Mouse (Mus musculus) embryonic facial prominence, embryonic 10.5 days (tissue): ENCODE results near the gene Serpinb6b. TPM values are rescaled to one million over a fixed set of nuclear protein-coding genes. Genes with fewer than 3 reads are reported as not detected.

ENCODE experiments used
- DNase-seq: peaks from one replicate; pipeline ENCODE4 v3.0.0-alpha.2; 2017; ENCODE audit warnings: low spot score
- H3K27ac ChIP-seq: fragments of 300-500 bp; sonication (generic); replicated peaks from 2 replicates; pipeline ENCODE4 v1.5.1; 2016; ENCODE audit warnings: mild to moderate bottlenecking
- H3K27me3 ChIP-seq: fragments of 300-500 bp; sonication (generic); replicated peaks from 2 replicates; pipeline ENCODE4 v1.6.1; 2016; ENCODE audit warnings: low read depth, mild to moderate bottlenecking; ENCODE audit not compliant: poor library complexity, severe bottlenecking
- H3K36me3 ChIP-seq: fragments of 300-500 bp; sonication (generic); replicated peaks from 2 replicates; pipeline ENCODE4 v1.6.1; 2016; ENCODE audit warnings: mild to moderate bottlenecking, moderate library complexity
- H3K4me1 ChIP-seq: fragments of 300-500 bp; sonication (generic); 2 replicates; pipeline ENCODE4 v1.6.1; 2016
- H3K4me3 ChIP-seq: fragments of 300-500 bp; sonication (generic); 2 replicates; pipeline ENCODE4 v1.5.1; 2016; ENCODE audit warnings: mild to moderate bottlenecking, moderate library complexity
- H3K9me3 ChIP-seq: fragments of 300-500 bp; sonication (generic); 2 replicates; pipeline ENCODE4 v1.6.1; 2016; ENCODE audit warnings: mild to moderate bottlenecking
- WGBS: fragments of 180-500 bp; shearing (Covaris S2); methylation state at CpG from one replicate; pipeline ENCODE4 v1.1.7; 2016; 5-methylcytosine and 5-hydroxymethylcytosine counted together
- polyA plus RNA-seq: library from polyadenylated mRNA; unstranded; fragments of >200 nt; fragmentation: Nextera tagmentation; extraction: Ambion mirVana; gene quantifications from 2 replicates; pipeline ENCODE4 v1.2.1, GENCODE M21; 2016

The Serpinb6b gene
- polyA plus RNA-seq, 1 experiment from 2014 or later = 1.7 TPM

DNA sequence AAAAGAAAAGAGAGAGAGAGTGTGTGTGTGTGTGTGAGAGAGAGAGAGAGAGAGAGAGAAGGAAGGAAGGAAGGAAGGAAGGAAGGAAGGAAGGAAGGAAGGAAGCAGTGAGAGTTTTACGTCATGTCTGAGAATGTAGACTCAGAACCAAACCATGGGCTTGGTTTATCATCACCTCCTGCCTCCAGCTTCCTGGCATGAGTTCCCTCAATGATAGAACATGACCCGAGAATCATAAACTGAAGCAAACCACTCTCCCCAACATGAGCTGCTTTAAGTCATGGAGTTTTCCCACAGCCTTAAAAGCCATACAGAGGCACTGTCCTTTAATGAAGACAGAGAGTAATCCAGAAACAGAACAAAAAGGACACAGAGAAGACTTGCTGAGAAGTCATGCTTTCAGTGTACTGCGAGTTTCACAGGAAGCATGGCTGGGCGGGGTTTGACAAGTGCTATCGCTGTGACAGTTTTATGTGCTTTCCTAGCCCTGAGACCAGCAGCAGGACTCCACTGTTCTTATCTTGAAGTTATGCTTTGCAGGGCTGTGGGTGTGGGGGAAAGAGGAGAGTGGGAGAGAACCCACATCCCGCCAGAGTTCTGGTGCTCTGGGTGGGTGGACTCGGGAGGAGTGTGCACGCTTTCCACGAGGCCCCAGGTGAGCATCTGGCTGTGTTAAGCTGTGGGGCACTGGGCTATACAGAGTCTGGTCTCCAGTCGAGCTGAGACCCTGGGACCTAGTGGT lies 28.3 kb downstream of the Serpinb6b start:
- Histone ChIP-seq H3K27me3 (no peaks in the 10 kb centered on the region), H3K27ac (no peak overlapping the region), H3K36me3 (no peaks in the 10 kb centered on the region), H3K4me1 (no peaks in the 10 kb centered on the region), H3K9me3 (no peaks in the 10 kb centered on the region), H3K4me3 (no peak overlapping the region)
- 84% methylated on average over 10 of the region's 10 CpGs for WGBS
- DNase-seq = no peak

DNA sequence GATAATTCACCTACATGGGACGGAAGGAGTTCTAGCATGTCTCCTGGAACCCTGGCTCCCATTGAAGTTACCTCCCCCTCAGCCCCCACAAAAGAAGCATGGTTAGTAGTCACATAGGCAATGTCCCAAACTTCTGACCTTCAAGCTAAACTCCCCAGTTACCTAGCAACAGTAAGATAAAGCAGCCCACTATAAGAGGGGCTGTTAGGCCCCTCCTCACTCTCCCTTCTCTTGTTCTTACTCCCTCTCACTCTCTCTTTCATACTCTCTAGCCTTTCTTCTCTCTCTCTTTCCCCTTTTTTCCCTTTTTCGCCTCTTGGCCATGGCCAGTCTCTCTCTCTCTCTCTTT lies 28.9 kb downstream of the Serpinb6b start:
- Histone ChIP-seq H3K36me3 (no peaks in the 10 kb centered on the region), H3K27ac (no peak overlapping the region), H3K4me1 (no peaks in the 10 kb centered on the region), H3K9me3 (no peaks in the 10 kb centered on the region), H3K27me3 (no peaks in the 10 kb centered on the region), H3K4me3 (no peak overlapping the region)
- WGBS = 85% methylated on average over 2 of the region's 2 CpGs
- no peak for DNase-seq

DNA sequence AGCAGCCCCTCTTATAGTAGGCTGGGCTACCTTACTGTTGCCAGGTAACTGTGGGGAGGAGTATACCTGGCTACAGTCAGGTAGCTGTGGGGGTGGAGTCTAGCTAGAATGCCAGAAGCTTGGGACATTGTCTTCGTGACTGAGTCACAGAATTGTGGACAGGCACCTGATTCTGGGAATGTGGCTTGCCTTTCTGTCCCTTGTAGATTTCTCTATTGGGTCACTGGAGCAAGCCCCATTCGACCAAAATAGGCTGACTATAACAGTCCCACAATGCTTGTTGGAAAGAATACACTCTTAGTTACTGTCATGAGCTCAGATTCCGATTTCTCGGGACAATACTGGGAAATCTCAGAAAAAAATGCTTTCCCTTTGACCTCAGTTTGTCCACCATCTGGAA lies 30.0 kb downstream of the Serpinb6b start:
- Histone ChIP-seq H3K27ac (no peak overlapping the region), H3K9me3 (no peaks in the 10 kb centered on the region), H3K4me1 (no peaks in the 10 kb centered on the region), H3K4me3 (no peak overlapping the region), H3K27me3 (no peaks in the 10 kb centered on the region), H3K36me3 (no peaks in the 10 kb centered on the region)
- no peak for DNase-seq
- 77% methylated on average over 4 of the region's 4 CpGs for WGBS

- Histone ChIP-seq H3K36me3 (no peaks in the 10 kb centered on the region), H3K9me3 (no peaks in the 10 kb centered on the region), H3K27ac (no peak overlapping the region), H3K4me3 (no peak overlapping the region), H3K27me3 (no peaks in the 10 kb centered on the region), H3K4me1 (peaks cover 18% of the 10 kb centered on the region)
- DNase-seq = no peak
- WGBS = 90% methylated on average over 5 of the region's 5 CpGs
Measured at GRCm38 (mm10) chr13:33001341-33001740, 36.3 kb downstream of the Serpinb6b start.

DNA sequence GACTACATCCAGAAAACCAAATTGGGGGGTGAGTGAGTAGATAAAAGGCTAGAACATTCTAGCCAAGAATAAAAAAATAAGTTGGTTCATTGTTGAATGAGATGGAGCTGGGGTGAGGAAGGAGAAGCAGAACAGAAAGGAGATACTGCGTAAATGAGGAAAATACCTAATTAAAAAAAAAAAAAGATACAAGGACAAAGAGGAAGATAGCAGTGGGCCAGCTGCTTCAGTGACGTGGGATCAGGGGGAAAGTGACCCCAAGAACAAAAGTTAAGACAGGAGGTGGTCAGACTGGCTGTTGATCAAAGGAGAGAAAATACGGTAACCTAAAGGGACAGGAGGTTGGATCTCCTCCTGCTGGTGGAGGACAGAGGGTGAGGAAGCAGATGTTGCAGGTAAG lies 37.9 kb downstream of the Serpinb6b start, which contains the start of gene Serpinb9:
TSS of gene Serpinb9 (plus strand) at position 301 of the 400 bp plus-strand sequence.
- H3K9me3 ChIP-seq = no peaks in the 10 kb centered on the region
- peaks cover 18% of the 10 kb centered on the region for H3K4me1 ChIP-seq
- H3K27me3 ChIP-seq = no peaks in the 10 kb centered on the region
- WGBS = 74% methylated on average over 3 of the region's 3 CpGs
- H3K27ac ChIP-seq = peak within 1 kb of the TSS; percentile 80; the same call in 1 of the 2 replicates
- DNase-seq = no peak
- peak within 1 kb of the TSS; percentile 43 for H3K4me3 ChIP-seq
- H3K36me3 ChIP-seq = no peaks in the 10 kb centered on the region

GRCm38 (mm10) chr13:33003523-33004413 lies 38.8 kb downstream of the Serpinb6b start:
- 75% methylated on average over 9 of the region's 9 CpGs for WGBS
- H3K4me1 ChIP-seq = peaks cover 18% of the 10 kb centered on the region
- H3K27ac ChIP-seq = peak overlapping the region; percentile 80
- H3K4me3 ChIP-seq = peak overlapping the region; percentile 43
- H3K9me3 ChIP-seq = no peaks in the 10 kb centered on the region
- DNase-seq = no peak
- no peaks in the 10 kb centered on the region for H3K36me3 ChIP-seq
- no peaks in the 10 kb centered on the region for H3K27me3 ChIP-seq

DNA sequence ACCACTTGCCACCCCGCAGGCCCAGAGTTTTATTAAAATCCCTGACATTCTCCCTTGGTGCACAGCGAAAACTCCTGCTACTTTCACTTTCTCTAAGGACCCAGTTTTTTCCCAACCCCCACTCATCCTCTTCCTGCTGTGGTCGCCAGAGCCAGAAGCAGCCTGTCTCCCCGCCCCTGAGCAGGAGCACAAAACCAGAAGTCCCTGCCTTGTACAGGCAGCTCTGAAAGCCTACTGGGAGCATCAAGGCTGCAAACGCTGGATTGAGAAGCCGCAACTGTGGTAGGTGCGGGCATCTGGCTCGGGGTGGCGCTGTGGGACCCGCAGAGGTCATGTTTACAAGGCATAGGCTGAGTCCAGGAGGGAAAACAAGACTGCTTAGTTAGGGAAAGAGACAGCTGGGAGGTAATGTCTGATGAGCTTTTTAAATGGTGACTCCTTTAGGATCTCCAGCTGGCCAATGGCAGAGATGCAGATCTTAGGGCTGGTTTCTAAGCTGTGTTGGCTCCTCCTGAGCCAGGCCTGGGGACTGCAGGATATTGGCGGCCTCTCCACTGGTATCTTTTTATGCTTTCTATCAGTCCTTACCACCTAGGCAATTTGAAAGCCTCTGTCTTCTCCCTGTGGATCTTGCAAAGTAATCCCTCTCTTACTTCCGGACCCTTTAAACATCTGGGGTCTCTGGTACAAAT lies 39.6 kb downstream of the Serpinb6b start:
- peak overlapping the region; percentile 80 for H3K27ac ChIP-seq
- 17% methylated on average over 12 of the region's 12 CpGs for WGBS
- peak overlapping the region; percentile 43 for H3K4me3 ChIP-seq
- peaks cover 18% of the 10 kb centered on the region for H3K4me1 ChIP-seq
- H3K27me3 ChIP-seq = no peaks in the 10 kb centered on the region
- DNase-seq = peak; percentile 76
- H3K9me3 ChIP-seq = no peaks in the 10 kb centered on the region
- H3K36me3 ChIP-seq = no peaks in the 10 kb centered on the region

- no peaks in the 10 kb centered on the region for H3K9me3 ChIP-seq
- H3K36me3 ChIP-seq = no peaks in the 10 kb centered on the region
- 65% methylated on average over 2 of the region's 2 CpGs for WGBS
- no peak overlapping the region for H3K27ac ChIP-seq
- no peak for DNase-seq
- peaks cover 18% of the 10 kb centered on the region for H3K4me1 ChIP-seq
- no peaks in the 10 kb centered on the region for H3K27me3 ChIP-seq
- H3K4me3 ChIP-seq = no peak overlapping the region
Measured at GRCm38 (mm10) chr13:33005501-33006075, 40.6 kb downstream of the Serpinb6b start.

GRCm38 (mm10) chr13:33006555-33006954 lies 41.5 kb downstream of the Serpinb6b start:
- no peak for DNase-seq
- no peak overlapping the region for H3K27ac ChIP-seq
- WGBS = 88% methylated on average over 3 of the region's 3 CpGs

DNA sequence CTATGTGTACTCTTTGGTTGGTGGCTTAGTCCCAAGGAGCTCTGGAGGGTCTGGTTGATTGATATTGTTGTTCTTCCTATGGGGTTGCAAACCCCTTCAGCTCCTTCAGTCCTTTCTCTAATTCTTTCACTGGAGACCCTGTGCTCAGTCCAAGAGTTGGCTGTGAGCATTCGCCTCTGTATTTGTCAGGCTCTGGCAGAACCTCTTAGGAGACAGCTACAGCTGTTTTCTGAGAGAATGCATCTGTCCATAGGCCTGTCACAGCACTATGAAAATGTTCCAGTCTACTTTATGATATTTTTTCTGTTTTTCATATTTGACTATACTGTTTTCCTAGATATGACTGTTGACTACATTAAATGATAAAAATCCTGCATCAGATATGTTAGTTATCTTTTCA lies 47.4 kb downstream of the Serpinb6b start:
- H3K4me3 ChIP-seq = no peak overlapping the region

More at GRCm38 (mm10) chr13:33006555-33006954, 41.5 kb downstream of the Serpinb6b start:
- Histone ChIP-seq H3K4me1 (peaks cover 18% of the 10 kb centered on the region), H3K27me3 (no peaks in the 10 kb centered on the region), H3K4me3 (no peak overlapping the region), H3K9me3 (no peaks in the 10 kb centered on the region), H3K36me3 (no peaks in the 10 kb centered on the region)

DNA sequence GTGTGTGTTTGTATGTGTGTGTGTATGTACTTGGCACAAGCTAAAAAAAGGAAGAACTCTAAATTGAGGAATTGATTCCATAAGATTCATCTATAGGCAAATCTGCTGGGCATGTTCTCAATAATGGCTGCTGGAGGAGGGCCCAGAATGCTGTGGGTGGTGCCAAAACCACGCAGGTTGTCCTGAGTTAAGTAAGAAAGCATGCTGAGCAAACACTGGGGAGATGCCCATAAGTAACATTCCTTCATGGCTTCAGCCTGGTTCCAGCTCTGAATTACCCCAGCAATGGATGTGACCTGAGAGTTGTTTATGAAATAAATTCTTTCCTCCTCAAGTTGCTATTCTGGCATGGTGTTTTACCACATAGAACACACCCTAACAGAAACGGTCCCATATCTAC lies 48.3 kb downstream of the Serpinb6b start:
- Histone ChIP-seq H3K27ac (no peak overlapping the region), H3K36me3 (no peaks in the 10 kb centered on the region), H3K9me3 (no peaks in the 10 kb centered on the region), H3K4me3 (no peak overlapping the region), H3K27me3 (no peaks in the 10 kb centered on the region), H3K4me1 (no peaks in the 10 kb centered on the region)
- DNase-seq = no peak
- WGBS = 76% methylated on average over 2 of the region's 2 CpGs

More for the DNA sequence above, 47.4 kb downstream of the Serpinb6b start:
- WGBS = 91% methylated on average over 1 of the region's 1 CpGs
- DNase-seq = no peak
- H3K36me3 ChIP-seq = no peaks in the 10 kb centered on the region
- H3K27ac ChIP-seq = no peak overlapping the region
- H3K9me3 ChIP-seq = no peaks in the 10 kb centered on the region
- H3K27me3 ChIP-seq = no peaks in the 10 kb centered on the region
- no peaks in the 10 kb centered on the region for H3K4me1 ChIP-seq

DNA sequence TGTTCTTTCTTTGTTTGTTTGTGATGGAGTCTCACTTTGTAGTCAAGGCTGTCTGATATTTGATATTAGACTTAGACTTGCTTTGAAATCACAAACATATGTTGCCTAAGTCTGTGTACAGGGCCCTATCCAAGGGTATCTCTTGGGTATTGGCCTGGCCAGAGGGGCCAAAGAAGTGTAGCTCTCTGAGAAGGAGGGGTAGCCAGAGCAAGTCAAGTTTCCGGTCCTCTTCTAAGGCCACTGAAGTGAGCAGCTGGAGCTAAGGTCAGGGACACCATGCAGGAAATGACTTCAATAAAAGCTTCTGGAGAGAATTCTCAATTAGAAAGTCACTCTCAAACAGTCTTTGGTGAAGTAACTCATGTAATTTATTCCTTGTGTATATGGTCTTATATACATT lies 57.4 kb downstream of the Serpinb6b start:
- H3K36me3 ChIP-seq = no peaks in the 10 kb centered on the region
- H3K9me3 ChIP-seq = peaks cover 5% of the 10 kb centered on the region
- H3K4me1 ChIP-seq = no peaks in the 10 kb centered on the region
- WGBS = 73% methylated on average over 1 of the region's 1 CpGs
- H3K27me3 ChIP-seq = no peaks in the 10 kb centered on the region
- H3K27ac ChIP-seq = no peak overlapping the region
- no peak overlapping the region for H3K4me3 ChIP-seq
- DNase-seq = no peak
